ENCODE assay signal across 10 mouse cellular contexts in genomic region chr11:34098422-34098821, GRCm38 (mm10). TPM values are rescaled to one million over a fixed set of nuclear protein-coding genes. Genes with fewer than 3 reads are reported as not detected.
DNase-seq lines count a peak whose midpoint lies in the region; ATAC-seq lines count a peak whose summit lies in the region.
"Had no signal": no experiment of that assay in that cellular context is flagged by ENCODE, and none has a peak within 500 bp of the region (broad histone marks: within the 10 kb centered on the region; RNA-seq: fewer than 3 reads in every experiment).

Gene 4930469K13Rik, minus strand, starts transcription at chr11:34098554.

- WGBS in liver, embryonic 12.5 days (ENCODE audit: insufficient replicate concordance) = 72% methylated on average over 10 of the region's 10 CpGs
- WGBS in liver, embryonic 11.5 days = 75% methylated on average over 10 of the region's 10 CpGs

- H3K27ac ChIP-seq in liver, embryonic 12.5 days = no peak within 1 kb of the TSS
- no peak within 1 kb of the TSS for H3K27ac ChIP-seq in liver, embryonic 11.5 days (ENCODE audit: low read depth, low read length)
- H3K27ac ChIP-seq: macrophage had no signal

- H3K9me3 ChIP-seq in liver, embryonic 12.5 days (replicated peaks) = no peaks in the 10 kb centered on the region
- no peaks in the 10 kb centered on the region for H3K9me3 ChIP-seq in liver, embryonic 11.5 days (ENCODE audit: control insufficient read depth, low read length)

- H3K4me1 ChIP-seq in liver, embryonic 12.5 days = no peaks in the 10 kb centered on the region
- H3K4me1 ChIP-seq in liver, embryonic 11.5 days (replicated peaks; ENCODE audit: control insufficient read depth, insufficient read depth, low read length) = no peaks in the 10 kb centered on the region

- peak; percentile 65; the same call in 1 of the 2 replicates for ATAC-seq in liver, embryonic 12.5 days
- no peak for ATAC-seq in liver, embryonic 11.5 days (replicated peaks; ENCODE audit: low FRiP score)
- peak; percentile 34 for ATAC-seq in activated CD4-positive, CD25-positive, alpha-beta regulatory T cell, adult 4 months

- H3K27me3 ChIP-seq in liver, embryonic 12.5 days (replicated peaks) = no peaks in the 10 kb centered on the region
- H3K27me3 ChIP-seq in liver, embryonic 11.5 days (replicated peaks; ENCODE audit: control insufficient read depth, insufficient read depth, low read length) = no peaks in the 10 kb centered on the region

- H3K4me3 ChIP-seq in liver, embryonic 12.5 days = no peak within 1 kb of the TSS
- no peak within 1 kb of the TSS for H3K4me3 ChIP-seq in liver, embryonic 11.5 days (ENCODE audit: low read depth, low read length)

- H3K36me3 ChIP-seq in liver, embryonic 12.5 days = no peaks in the 10 kb centered on the region
- H3K36me3 ChIP-seq in liver, embryonic 11.5 days (ENCODE audit: control insufficient read depth, insufficient read depth, low read length) = no peaks in the 10 kb centered on the region

- H3K4me2 ChIP-seq in liver, embryonic 12.5 days = no peak within 1 kb of the TSS
- no peak within 1 kb of the TSS for H3K4me2 ChIP-seq in liver, embryonic 11.5 days

- H3K9ac ChIP-seq in liver, embryonic 12.5 days = no peak within 1 kb of the TSS
- no peak within 1 kb of the TSS for H3K9ac ChIP-seq in liver, embryonic 11.5 days (ENCODE audit: low read depth, low read length)

- no peak for DNase-seq in liver, embryonic 11.5 days (ENCODE audit: low spot score)
- peak; percentile 85 for DNase-seq in ES-CJ7 (ENCODE audit: low read depth, low spot score)
- DNase-seq in naive thymus-derived CD4-positive, alpha-beta T cell, adult 2 months (ENCODE audit: low read depth) = peak; percentile 52
- DNase-seq in urinary bladder, postnatal 4 days (ENCODE audit: low spot score in 2 of 2) = no peak
- DNase-seq in adrenal gland, adult 8-10 months = no peak
- DNase-seq in cerebellum, postnatal 36 days = no peak

RNA-seq across cellular contexts. Expression of gene 4930469K13Rik, which starts in this region (rescaled TPM):
- not detected in 2 replicates for polyA plus RNA-seq in liver, embryonic 12.5 days (2016; fragmentation: Nextera tagmentation; extraction: Ambion mirVana)
- not detected in 2 replicates for polyA plus RNA-seq in liver, embryonic 11.5 days (2014; fragmentation: Nextera tagmentation; extraction: Ambion mirVana)
- polyA plus RNA-seq in activated CD4-positive, CD25-positive, alpha-beta regulatory T cell, adult 4 months (2017; shearing (Covaris generic)) = 1 to 10 TPM; 4.4 to 9.0 TPM
- total RNA-seq in adrenal gland, adult 8-10 months (2022) = not detected
- total RNA-seq: gastrocnemius, postnatal 4 days had no signal
- polyA plus RNA-seq: macrophage had no signal

Comparison
In these comparisons a context has a peak if more than half of its experiments do, and no peak if none do; other contexts are left out.
1. Peak in ATAC-seq in liver, embryonic 12.5 days; RNA of the gene not detected or under 1 TPM.
2. DNase-seq: peak in ES-CJ7 (single experiment) and naive thymus-derived CD4-positive, alpha-beta T cell, adult 2 months (single experiment); none in liver, embryonic 11.5 days (single experiment), urinary bladder, postnatal 4 days (0 of 2), adrenal gland, adult 8-10 months (single experiment) and cerebellum, postnatal 36 days (0 of 2).